Mouse (Mus musculus): Measurements from ENCODE around the gene Mpp1. TPM values are rescaled to one million over a fixed set of nuclear protein-coding genes. Genes with fewer than 3 reads are reported as not detected.

The Mpp1 gene
- total RNA-seq, 2 experiments from 2014 or later, result 9.4 to 11.8 TPM

DNA sequence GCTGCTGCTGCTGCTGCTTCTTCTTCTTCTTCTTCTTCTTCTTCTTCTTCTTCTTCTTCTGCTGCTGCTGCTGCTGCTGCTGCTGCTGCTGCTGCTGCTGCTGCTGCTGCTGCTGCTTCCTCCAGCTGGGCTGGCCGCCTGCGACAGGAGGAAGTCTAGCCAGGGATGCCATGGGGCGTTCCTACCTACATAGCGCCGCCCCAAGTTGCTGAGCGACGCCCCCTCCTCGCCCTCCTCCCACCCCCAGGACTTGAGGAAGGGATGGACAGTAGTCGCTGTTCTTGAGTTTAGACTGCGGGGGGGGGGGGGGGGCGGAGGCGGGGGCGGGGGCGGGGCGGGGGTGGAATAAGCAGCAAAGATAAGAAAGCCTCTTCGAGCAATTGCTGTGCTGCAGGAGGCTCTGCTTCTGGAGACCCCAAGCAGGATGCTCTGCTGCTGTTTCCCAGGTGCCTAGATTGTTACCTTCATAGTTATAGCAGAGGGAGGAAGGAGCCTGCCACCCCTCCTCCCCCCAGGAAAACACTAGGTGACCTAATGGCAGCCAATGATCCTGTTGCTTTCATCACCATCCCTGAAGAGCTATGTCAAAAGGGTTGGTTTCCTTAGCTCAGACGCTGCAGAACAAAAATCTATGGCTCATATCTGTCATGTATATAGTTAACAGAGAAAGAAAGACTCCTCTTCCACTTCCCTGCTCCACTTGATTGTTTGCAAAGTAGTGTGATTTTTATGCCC, 45.9 kb downstream of the Mpp1 start, which contains the start of gene Gab3:
Gab3 (minus strand) TSS at position 685 of the 735 bp plus-strand sequence.
- peak; percentile 21 to 80 for DNase-seq

DNA sequence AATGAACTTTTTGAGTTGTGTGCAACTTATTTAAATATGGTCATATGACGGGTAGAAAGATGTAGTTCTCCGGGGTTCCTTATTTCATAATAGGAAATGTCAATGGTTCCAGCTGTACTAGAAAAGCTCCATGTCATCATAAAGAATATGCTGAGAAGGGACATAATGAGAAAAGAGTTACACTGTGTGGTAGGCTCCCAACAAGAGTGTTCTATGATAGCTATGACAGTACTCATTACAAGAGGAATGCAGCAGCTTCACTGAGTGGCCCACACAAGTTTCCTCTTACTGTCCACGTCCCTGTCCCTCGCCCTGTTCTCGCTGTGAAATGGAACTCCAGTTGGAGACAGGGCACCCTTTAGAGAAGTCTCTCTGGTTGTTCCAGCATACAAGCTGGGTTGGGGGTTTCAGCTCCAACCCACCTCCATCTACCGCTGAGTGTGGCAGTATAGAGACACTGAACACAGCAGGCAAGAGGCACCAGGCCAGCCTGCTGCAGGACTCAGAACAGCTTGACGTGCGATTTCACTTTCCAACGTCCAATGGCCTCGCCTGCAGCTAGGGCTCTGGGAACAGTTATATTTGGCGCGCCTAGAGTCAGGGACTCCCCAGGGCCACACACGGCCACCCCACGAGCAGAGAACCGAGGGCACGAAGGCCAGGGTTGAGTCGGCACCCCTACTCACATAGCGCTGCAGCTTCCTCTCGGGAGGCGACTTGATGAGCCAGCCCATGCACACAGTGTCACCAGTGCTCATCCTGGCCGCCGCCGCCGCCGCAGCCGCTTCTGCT, 46.6 kb downstream of the Mpp1 start:
- peak in 1 of 2 experiments; percentile 54 for DNase-seq

DNA sequence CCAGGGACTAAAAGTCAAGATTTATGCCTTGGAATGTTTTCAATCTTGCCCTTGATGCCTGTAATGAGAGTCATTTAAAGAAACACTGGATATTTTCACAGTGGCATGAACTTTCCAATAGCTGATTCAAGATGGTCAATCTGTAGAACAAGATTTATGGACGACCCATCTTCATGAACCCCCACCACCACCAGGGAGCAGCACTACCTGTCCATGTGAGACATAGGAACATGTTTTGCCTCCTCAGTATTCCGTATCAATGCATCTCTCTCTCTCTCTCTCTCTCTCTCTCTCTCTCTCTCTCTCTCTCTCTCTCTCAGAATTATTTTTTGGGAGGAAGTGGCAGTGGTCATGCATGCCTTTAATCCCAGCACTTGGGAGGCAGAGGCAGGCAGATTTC, 48.5 kb downstream of the Mpp1 start:
- DNase-seq, result no peak

Other genes with a start within 250 kb of the Mpp1 start
- 1 to 10 TPM; 1.1 to 1.4 TPM for gene Gab3, start 45.6 kb downstream of the Mpp1 start, total RNA-seq (2021)
- 10 to 100 TPM; 17.1 to 23.3 TPM for gene Dkc1, start 35.2 kb downstream of the Mpp1 start, total RNA-seq (2021)
- not detected for gene Smim9, start 32.8 kb upstream of the Mpp1 start, total RNA-seq (2021)

Data from heart, adult 18-20 months (tissue).